In genomic region chr1:90951670-90952069, GRCm38 (mm10) we compare ENCODE assay signal across 38 mouse cellular contexts. TPM values are rescaled to one million over a fixed set of nuclear protein-coding genes. Genes with fewer than 3 reads are reported as not detected.
DNase-seq lines count a peak whose midpoint lies in the region; ATAC-seq and TF ChIP-seq lines count a peak whose summit lies in the region.
"Had no signal": no experiment of that assay in that cellular context is flagged by ENCODE, and none has a peak within 500 bp of the region (broad histone marks: within the 10 kb centered on the region; RNA-seq: fewer than 3 reads in every experiment).

No protein-coding gene starts in this region.

- intact Hi-C loops in heart, postnatal 36 days (cut with DNase I) = no loop called here

- no peak for TF ChIP-seq POLR2A in lung, adult 2 months (IDR thresholded peaks at IDR 0.05; ENCODE audit: borderline replicate concordance, extremely low read depth, low read depth, low read length)

- peak; percentile 24 to 25 for DNase-seq in heart, adult 9 months (ENCODE audit: low spot score in 2 of 2)
- DNase-seq in heart, postnatal 36 days = no peak
- DNase-seq in lung, postnatal 0 days (ENCODE audit: low spot score) = peak; percentile 49
- no peak for DNase-seq in lung, adult 2 months
- peak; percentile 46 for DNase-seq in liver, embryonic 13.5 days
- DNase-seq in limb, embryonic 10.5 days (ENCODE audit: low spot score) = no peak
- DNase-seq in layer of hippocampus, postnatal 14 days (ENCODE audit: low spot score in 2 of 2) = no peak
- DNase-seq: adrenal gland, postnatal 14 days; cerebellum, adult 11-12 months; cerebellum, adult 9-11 months; forebrain, postnatal 0 days; kidney, adult 11 months; kidney, postnatal 14 days; midbrain, embryonic 14.5 days; thymus, postnatal 4 days had no signal

- TF ChIP-seq CTCF in lung, postnatal 0 days (IDR thresholded peaks at IDR 0.05) = no peak
- TF ChIP-seq CTCF in lung, adult 2 months (IDR thresholded peaks at IDR 0.05; ENCODE audit: insufficient read depth, low read length) = no peak

- 53% methylated on average over 7 of the region's 7 CpGs for WGBS in lung, postnatal 0 days
- 64% methylated on average over 7 of the region's 7 CpGs for WGBS in lung, adult 2 months
- WGBS in liver, embryonic 13.5 days (ENCODE audit: insufficient replicate concordance) = 37% methylated on average over 7 of the region's 7 CpGs
- WGBS in limb, embryonic 10.5 days = 85% methylated on average over 7 of the region's 7 CpGs

- peak; percentile 60 for ATAC-seq in lung, postnatal 0 days
- peak; percentile 61 for ATAC-seq in liver, embryonic 13.5 days (ENCODE audit: low read depth)
- ATAC-seq: CD4-positive, CD25-positive, alpha-beta regulatory T cell, adult 4 months; forebrain, postnatal 0 days; inflammation-experienced regulatory T-cells, adult 6 months had no signal

- no peak overlapping the region for H3K9ac ChIP-seq in lung, postnatal 0 days (replicated peaks; ENCODE audit: low read depth)
- H3K9ac ChIP-seq in liver, embryonic 13.5 days = no peak overlapping the region
- H3K9ac ChIP-seq: forebrain, postnatal 0 days; heart, embryonic 15.5 days; hindbrain, embryonic 15.5 days; limb, embryonic 13.5 days had no signal

- peak overlapping the region; percentile 1; the same call in 1 of the 2 replicates for H3K27ac ChIP-seq in lung, postnatal 0 days (ENCODE audit: low read length)
- H3K27ac ChIP-seq in liver, embryonic 13.5 days = peak overlapping the region; percentile 30; the same call in 1 of the 2 replicates
- H3K27ac ChIP-seq in limb, embryonic 10.5 days = no peak overlapping the region
- H3K27ac ChIP-seq: heart, embryonic 15.5 days; hindbrain, embryonic 10.5 days; hindbrain, embryonic 15.5 days; left cerebral cortex, adult 2 months; limb, embryonic 13.5 days; macrophage had no signal

- H3K4me3 ChIP-seq in lung, postnatal 0 days (ENCODE audit: low read depth, low read length) = no peak overlapping the region
- H3K4me3 ChIP-seq in lung, adult 2 months (replicated peaks; ENCODE audit: extremely low read depth, low read depth, low read length) = no peak overlapping the region
- no peak overlapping the region for H3K4me3 ChIP-seq in liver, embryonic 13.5 days (replicated peaks)
- H3K4me3 ChIP-seq in limb, embryonic 10.5 days = no peak overlapping the region
- H3K4me3 ChIP-seq: erythroblast, embryonic 14.5 days; heart, embryonic 15.5 days; hindbrain, embryonic 10.5 days; hindbrain, embryonic 15.5 days; left cerebral cortex, adult 2 months; limb, embryonic 13.5 days had no signal

- no peaks in the 10 kb centered on the region for H3K9me3 ChIP-seq in lung, postnatal 0 days (ENCODE audit: low read length)
- H3K9me3 ChIP-seq in liver, embryonic 13.5 days (replicated peaks) = no peaks in the 10 kb centered on the region
- H3K9me3 ChIP-seq in limb, embryonic 10.5 days (replicated peaks) = no peaks in the 10 kb centered on the region
- H3K9me3 ChIP-seq: heart, embryonic 15.5 days; hindbrain, embryonic 10.5 days; hindbrain, embryonic 15.5 days; limb, embryonic 13.5 days had no signal

- no peaks in the 10 kb centered on the region for H3K27me3 ChIP-seq in lung, postnatal 0 days (replicated peaks; ENCODE audit: insufficient read depth, low read length)
- H3K27me3 ChIP-seq in liver, embryonic 13.5 days = no peaks in the 10 kb centered on the region
- H3K27me3 ChIP-seq in limb, embryonic 10.5 days (ENCODE audit: low read depth, poor library complexity, severe bottlenecking) = no peaks in the 10 kb centered on the region
- H3K27me3 ChIP-seq: hindbrain, embryonic 15.5 days; limb, embryonic 13.5 days had no signal

- peaks cover 4% of the 10 kb centered on the region; the same call in 1 of the 2 replicates for H3K4me1 ChIP-seq in lung, postnatal 0 days (ENCODE audit: insufficient read depth, low read depth, low read length)
- H3K4me1 ChIP-seq in lung, adult 2 months (ENCODE audit: control insufficient read depth, insufficient read depth, low read length) = peaks cover 5% of the 10 kb centered on the region; the same call in 1 of the 2 replicates
- H3K4me1 ChIP-seq in liver, embryonic 13.5 days (replicated peaks) = peaks cover 26% of the 10 kb centered on the region
- no peaks in the 10 kb centered on the region; the same call in 1 of the 2 replicates for H3K4me1 ChIP-seq in limb, embryonic 10.5 days
- H3K4me1 ChIP-seq: hindbrain, embryonic 10.5 days had no signal

- no peaks in the 10 kb centered on the region for H3K36me3 ChIP-seq in lung, postnatal 0 days (ENCODE audit: insufficient read depth, low read length)
- no peaks in the 10 kb centered on the region for H3K36me3 ChIP-seq in liver, embryonic 13.5 days
- H3K36me3 ChIP-seq in limb, embryonic 10.5 days = no peaks in the 10 kb centered on the region
- H3K36me3 ChIP-seq: heart, embryonic 15.5 days; hindbrain, embryonic 10.5 days; hindbrain, embryonic 15.5 days; limb, embryonic 13.5 days had no signal

- no peak overlapping the region for H3K4me2 ChIP-seq in lung, postnatal 0 days (replicated peaks; ENCODE audit: low read depth, low read length)
- no peak overlapping the region for H3K4me2 ChIP-seq in liver, embryonic 13.5 days
- H3K4me2 ChIP-seq: heart, embryonic 15.5 days; hindbrain, embryonic 15.5 days; limb, embryonic 13.5 days had no signal

- TF ChIP-seq EP300 in lung, postnatal 0 days (IDR thresholded peaks at IDR 0.05) = no peak

RNA-seq across cellular contexts. Expression of gene Prlh, which starts 1.2 kb away (rescaled TPM):
- total RNA-seq in heart, postnatal 36 days (2021) = not detected
- polyA plus RNA-seq in lung, postnatal 0 days (2015; fragmentation: Nextera tagmentation; extraction: Ambion mirVana) = not detected in 2 replicates
- polyA plus RNA-seq in lung, adult 2 months (2012; rRNA removed) = not detected in 2 replicates
- polyA plus RNA-seq in liver, embryonic 13.5 days (2015; fragmentation: Nextera tagmentation; extraction: Ambion mirVana) = 0.50 TPM in 1 of 2 replicates, not detected in the other
- not detected in 2 replicates for polyA plus RNA-seq in limb, embryonic 10.5 days (2016; fragmentation: Nextera tagmentation; extraction: Ambion mirVana)
- not detected for total RNA-seq in layer of hippocampus, postnatal 14 days (2021)
- total RNA-seq: adrenal gland, postnatal 14 days; common myeloid progenitor, adult 5-6 weeks; forebrain, postnatal 0 days; gastrocnemius, adult 8-10 months; gastrocnemius, postnatal 4 days; layer of hippocampus, adult 18-20 months; layer of hippocampus, postnatal 10 days; left cerebral cortex, adult 2 months; left cerebral cortex, postnatal 25 days; monocyte, adult 5-6 weeks had no signal
- polyA plus RNA-seq: CD4-positive, CD25-positive, alpha-beta regulatory T cell, adult 4 months; embryonic facial prominence, embryonic 14.5 days; forebrain, embryonic 11.5 days; forebrain, postnatal 0 days; heart, embryonic 15.5 days; hindbrain, embryonic 10.5 days; hindbrain, embryonic 15.5 days; inflammation-experienced regulatory T-cells, adult 6 months; kidney, embryonic 14.5 days; limb, embryonic 13.5 days; liver, embryonic 16.5 days; macrophage; midbrain, embryonic 14.5 days; neural tube, embryonic 14.5 days; testis, adult 2 months; thymus, postnatal 0 days had no signal

RNA-seq across cellular contexts. Expression of gene Rab17, which starts 17.8 kb away (rescaled TPM):
- total RNA-seq in heart, postnatal 36 days (2021) = 1 to 10 TPM; 2.0 to 2.1 TPM
- polyA plus RNA-seq in lung, postnatal 0 days (2015; fragmentation: Nextera tagmentation; extraction: Ambion mirVana) = 1.6 and 2.0 TPM in 2 replicates
- polyA plus RNA-seq in lung, adult 2 months (2012; rRNA removed) = 1.2 and 1.7 TPM in 2 replicates
- polyA plus RNA-seq in liver, embryonic 13.5 days (2015; fragmentation: Nextera tagmentation; extraction: Ambion mirVana) = 3.8 TPM in 2 replicates
- polyA plus RNA-seq in limb, embryonic 10.5 days (2016; fragmentation: Nextera tagmentation; extraction: Ambion mirVana) = 0.34 and 0.69 TPM in 2 replicates
- not detected for total RNA-seq in layer of hippocampus, postnatal 14 days (2021)
- total RNA-seq: gastrocnemius, adult 8-10 months; layer of hippocampus, adult 18-20 months; monocyte, adult 5-6 weeks had no signal
- polyA plus RNA-seq: CD4-positive, CD25-positive, alpha-beta regulatory T cell, adult 4 months; erythroblast, embryonic 14.5 days; forebrain, embryonic 11.5 days; forebrain, postnatal 0 days; inflammation-experienced regulatory T-cells, adult 6 months; macrophage; midbrain, embryonic 14.5 days had no signal

RNA-seq across cellular contexts. Expression of gene Mlph, which starts 36.8 kb away (rescaled TPM):
- total RNA-seq in heart, postnatal 36 days (2021) = under 1 TPM; 0.61 to 0.70 TPM
- polyA plus RNA-seq in lung, postnatal 0 days (2015; fragmentation: Nextera tagmentation; extraction: Ambion mirVana) = 2.4 and 2.7 TPM in 2 replicates
- 10.3 and 13.5 TPM in 2 replicates for polyA plus RNA-seq in lung, adult 2 months (2012; rRNA removed)
- polyA plus RNA-seq in liver, embryonic 13.5 days (2015; fragmentation: Nextera tagmentation; extraction: Ambion mirVana) = 0.07 TPM in 1 of 2 replicates, not detected in the other
- polyA plus RNA-seq in limb, embryonic 10.5 days (2016; fragmentation: Nextera tagmentation; extraction: Ambion mirVana) = 0.06 and 0.51 TPM in 2 replicates
- 1 to 10 TPM in 1 of 2 experiments, under 1 TPM in 1; 0.94 to 1.5 TPM for total RNA-seq in layer of hippocampus, postnatal 14 days (2021)
- total RNA-seq: monocyte, adult 5-6 weeks had no signal
- polyA plus RNA-seq: CD4-positive, CD25-positive, alpha-beta regulatory T cell, adult 4 months; erythroblast, embryonic 14.5 days; inflammation-experienced regulatory T-cells, adult 6 months; neural tube, embryonic 14.5 days had no signal

RNA-seq across cellular contexts. Expression of gene Lrrfip1, which starts 46.9 kb away (rescaled TPM):
- 10 to 100 TPM; 69.1 to 80.9 TPM for total RNA-seq in heart, postnatal 36 days (2021)
- polyA plus RNA-seq in lung, postnatal 0 days (2015; fragmentation: Nextera tagmentation; extraction: Ambion mirVana) = 83.1 and 101 TPM in 2 replicates
- polyA plus RNA-seq in lung, adult 2 months (2012; rRNA removed) = 30.5 and 38.1 TPM in 2 replicates
- polyA plus RNA-seq in liver, embryonic 13.5 days (2015; fragmentation: Nextera tagmentation; extraction: Ambion mirVana) = 12.9 and 15.9 TPM in 2 replicates
- 21.2 and 21.7 TPM in 2 replicates for polyA plus RNA-seq in limb, embryonic 10.5 days (2016; fragmentation: Nextera tagmentation; extraction: Ambion mirVana)
- total RNA-seq in layer of hippocampus, postnatal 14 days (2021) = 10 to 100 TPM; 73.0 to 82.7 TPM

Comparison
In these comparisons a context has a peak if more than half of its experiments do, and no peak if none do; other contexts are left out.
1. DNase-seq: peak in heart, adult 9 months (2 of 2), lung, postnatal 0 days (single experiment) and liver, embryonic 13.5 days (single experiment); none in heart, postnatal 36 days (0 of 2), lung, adult 2 months (single experiment), limb, embryonic 10.5 days (single experiment) and layer of hippocampus, postnatal 14 days (0 of 2).